Mouse (Mus musculus): ENCODE measurements around the gene Sdr16c6.

Gene Sdr16c6

DNA sequence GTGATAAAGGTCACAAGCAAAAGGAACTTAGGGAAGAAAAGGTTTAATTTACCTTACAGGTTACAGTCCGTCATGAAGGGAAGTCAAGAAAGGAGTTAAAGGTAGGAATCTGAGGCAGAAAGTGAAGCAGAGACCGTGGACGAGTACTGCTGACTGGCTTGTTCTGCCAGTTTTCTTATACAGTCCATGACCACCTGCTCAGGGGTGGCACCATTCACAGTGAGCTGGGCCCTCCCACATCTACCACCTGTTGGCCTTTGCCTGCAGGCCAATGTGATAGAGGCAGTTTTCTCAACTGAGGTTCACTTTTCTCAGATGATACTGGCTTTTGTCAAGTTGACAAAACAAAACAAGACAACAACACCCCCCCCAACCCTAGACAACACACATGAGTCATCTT lies at the start of gene Sdr16c6:
Gene Sdr16c6, minus strand, starts transcription at position 151 of the 400 bp plus-strand sequence.
- no peak for DNase-seq (ENCODE audit: inconsistent ontology term)

DNA sequence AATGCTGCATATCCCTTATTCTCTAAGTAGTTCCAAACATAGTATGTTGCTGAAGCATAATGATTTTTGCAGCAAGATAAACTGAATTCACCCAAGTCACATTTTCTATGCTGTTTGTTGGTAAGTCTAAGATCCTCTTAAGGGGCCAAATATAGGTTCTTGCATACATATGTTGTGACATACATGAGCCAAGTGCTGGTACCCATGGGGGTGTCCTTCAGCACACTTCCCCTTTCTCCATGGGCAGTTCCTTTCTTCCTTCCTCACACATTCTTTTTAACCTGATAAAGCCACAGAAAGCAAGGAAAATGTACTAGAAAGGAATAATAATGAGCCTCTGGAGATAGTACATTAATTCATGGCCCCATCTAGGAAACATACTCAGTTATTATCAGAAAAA lies 2.9 kb upstream of the Sdr16c6 start:
- DNase-seq (ENCODE audit: inconsistent ontology term), result no peak

DNA sequence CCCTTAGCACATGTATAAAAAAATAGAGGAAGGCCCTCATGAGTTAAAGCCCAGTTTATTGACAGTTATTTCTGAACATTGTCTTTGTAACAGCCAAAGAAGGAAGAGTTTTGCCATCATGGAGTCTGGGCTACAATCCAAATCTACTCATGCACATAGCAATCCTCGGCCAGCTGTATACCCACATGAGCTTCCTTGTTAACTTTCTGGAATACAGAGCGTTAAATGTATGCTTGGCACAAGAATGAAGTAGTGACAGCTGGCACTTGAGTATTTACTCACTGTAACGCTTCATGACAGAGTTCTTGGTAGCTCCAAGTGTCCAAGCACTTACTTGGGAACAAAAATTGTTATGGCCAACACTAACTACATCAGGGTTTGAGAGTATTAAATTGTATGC lies 1.8 kb upstream of the Sdr16c6 start:
- DNase-seq (ENCODE audit: inconsistent ontology term), result no peak

DNA sequence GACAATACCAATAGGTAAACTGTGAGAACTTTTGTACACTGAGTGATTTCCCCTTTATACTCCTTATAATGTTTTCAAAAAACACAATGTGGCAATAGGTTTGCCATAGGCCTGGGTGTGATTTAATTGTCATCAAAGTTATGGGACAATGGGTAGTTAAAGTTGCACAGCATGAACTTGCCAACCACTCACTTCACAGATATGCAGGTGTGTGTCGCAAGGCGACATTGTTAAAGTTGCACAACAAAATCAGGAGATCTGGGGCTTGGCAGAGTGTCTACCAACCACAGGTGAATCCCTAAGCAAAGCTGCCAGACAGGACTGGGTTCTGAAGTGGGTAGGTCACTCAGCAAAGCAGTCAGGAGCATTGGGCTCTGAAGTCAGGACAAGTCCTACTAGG lies 1.3 kb downstream of the Sdr16c6 start:
- DNase-seq (ENCODE audit: inconsistent ontology term), result no peak
